Mouse (Mus musculus): ENCODE data around the gene Ube2d3. TPM values are rescaled to one million over a fixed set of nuclear protein-coding genes. Genes with fewer than 3 reads are reported as not detected.

The Ube2d3 gene
- polyA plus RNA-seq, 1 experiment from 2014 or later: 494 TPM

DNA sequence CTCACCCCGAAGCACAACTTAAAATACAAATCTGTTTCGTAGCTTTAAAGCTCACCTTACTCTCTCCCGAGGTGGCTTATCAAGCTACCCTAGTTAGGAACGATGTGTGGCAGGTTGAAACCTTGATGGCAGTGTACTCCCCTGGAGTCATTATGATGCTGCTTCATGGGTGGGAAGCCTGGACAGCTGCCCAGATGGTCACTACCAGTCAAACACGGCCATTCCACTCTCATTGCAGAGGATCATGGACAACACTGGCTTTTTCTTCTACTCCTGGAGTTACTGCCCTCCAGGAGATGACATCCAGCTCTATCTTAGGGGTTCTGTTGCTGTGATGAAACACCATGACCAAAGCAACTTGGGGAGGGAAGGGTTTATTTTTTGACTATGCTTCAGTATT lies 65.2 kb downstream of the Ube2d3 start:
- 88% methylated on average over 5 of the region's 5 CpGs for WGBS
- no peaks in the 10 kb centered on the region for H3K4me1 ChIP-seq
- no peak overlapping the region for H3K9ac ChIP-seq
- no peak overlapping the region for H3K27ac ChIP-seq
- H3K27me3 ChIP-seq (replicated peaks): no peaks in the 10 kb centered on the region
- ATAC-seq (ENCODE audit: low FRiP score, low read depth): no peak
- H3K4me2 ChIP-seq (replicated peaks): no peak overlapping the region
- no peaks in the 10 kb centered on the region for H3K9me3 ChIP-seq
- no peaks in the 10 kb centered on the region for H3K36me3 ChIP-seq
- H3K4me3 ChIP-seq: no peak overlapping the region

DNA sequence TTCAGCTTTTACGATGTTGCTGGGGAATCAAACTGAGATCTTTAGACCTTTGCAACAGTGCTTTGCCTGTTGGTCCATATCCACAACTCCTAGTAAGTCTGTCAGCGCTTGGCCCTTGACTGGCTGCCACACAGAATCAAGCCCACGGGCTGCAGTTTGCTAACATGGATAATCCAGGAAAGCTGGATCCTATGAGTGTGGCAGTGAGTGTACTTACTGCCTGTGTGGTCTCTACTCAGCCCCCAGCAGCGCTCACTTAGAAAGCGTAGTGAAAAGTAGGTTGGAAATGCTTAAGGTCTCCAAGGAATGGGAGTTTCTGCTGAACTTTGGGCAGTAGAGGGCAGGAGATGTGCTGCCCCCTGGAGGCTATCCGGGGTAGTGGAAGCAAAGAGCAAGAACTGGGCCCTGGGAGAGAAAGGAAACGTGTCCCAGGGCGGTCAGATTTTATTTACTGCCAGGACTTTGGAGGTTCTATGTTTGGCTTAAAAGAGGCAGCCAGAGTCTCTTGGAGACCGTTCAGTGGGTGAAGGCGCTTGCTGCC lies 67.5 kb downstream of the Ube2d3 start:
- Histone ChIP-seq H3K4me2 (replicated peaks) (no peak overlapping the region), H3K27me3 (replicated peaks) (no peaks in the 10 kb centered on the region), H3K4me3 (no peak overlapping the region), H3K27ac (no peak overlapping the region), H3K9ac (no peak overlapping the region), H3K36me3 (no peaks in the 10 kb centered on the region), H3K4me1 (no peaks in the 10 kb centered on the region), H3K9me3 (no peaks in the 10 kb centered on the region)
- no peak for ATAC-seq (ENCODE audit: low FRiP score, low read depth)
- 66% methylated on average over 10 of the region's 10 CpGs for WGBS

DNA sequence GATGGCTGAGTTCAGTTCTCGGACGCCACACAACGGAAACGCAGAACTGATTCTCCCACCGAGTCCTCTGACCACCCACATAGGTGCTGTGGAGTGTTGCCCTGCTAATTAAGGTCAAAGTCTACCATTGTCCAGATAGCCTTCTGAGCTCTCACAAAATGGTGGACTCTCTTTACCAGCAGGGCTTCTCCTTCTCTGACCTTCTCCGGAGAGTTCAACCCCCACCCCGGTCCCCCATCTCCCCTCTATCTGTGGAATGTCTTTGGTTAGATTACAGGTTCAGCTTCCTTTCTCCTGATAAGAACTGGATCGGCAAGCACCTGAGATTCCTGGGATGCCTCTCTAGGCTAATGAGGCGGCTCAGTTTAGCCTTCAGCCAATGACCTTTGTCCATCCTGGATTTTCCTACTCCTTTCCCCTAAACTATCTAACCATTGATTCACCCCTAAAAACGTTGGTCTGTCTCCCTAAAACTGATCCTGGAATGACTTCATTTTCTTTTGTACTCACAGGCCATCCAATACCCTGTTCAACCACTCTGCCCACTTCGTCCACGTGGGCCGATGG lies 68.0 kb downstream of the Ube2d3 start:
- 91% methylated on average over 13 of the region's 13 CpGs for WGBS
- Histone ChIP-seq H3K9me3 (no peaks in the 10 kb centered on the region), H3K4me3 (no peak overlapping the region), H3K4me2 (replicated peaks) (no peak overlapping the region), H3K27ac (no peak overlapping the region), H3K36me3 (no peaks in the 10 kb centered on the region), H3K27me3 (replicated peaks) (no peaks in the 10 kb centered on the region), H3K9ac (no peak overlapping the region), H3K4me1 (no peaks in the 10 kb centered on the region)
- no peak for ATAC-seq (ENCODE audit: low FRiP score, low read depth)

DNA sequence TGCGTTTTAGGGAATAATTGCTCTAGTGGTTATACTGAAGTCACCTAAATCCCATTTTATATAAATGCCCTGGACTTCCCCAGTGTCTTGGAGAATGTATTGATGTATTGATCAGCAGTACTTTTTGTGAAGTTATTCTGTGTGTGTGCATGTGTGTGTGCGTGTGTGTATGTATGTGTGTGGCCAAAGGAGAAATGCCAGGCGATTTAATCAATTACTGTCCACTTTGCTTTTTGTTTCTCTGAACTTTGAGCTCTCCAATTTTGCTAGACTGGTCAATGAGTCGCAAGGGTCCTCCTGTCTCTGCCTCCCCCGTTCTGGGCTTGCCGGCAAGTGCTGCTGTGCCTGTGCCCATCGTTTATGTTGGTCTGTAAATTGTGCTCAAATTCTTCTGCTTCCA lies 69.6 kb downstream of the Ube2d3 start:
- Histone ChIP-seq H3K27ac (no peak overlapping the region), H3K4me2 (replicated peaks) (no peak overlapping the region), H3K36me3 (no peaks in the 10 kb centered on the region), H3K4me3 (no peak overlapping the region), H3K27me3 (replicated peaks) (no peaks in the 10 kb centered on the region), H3K9ac (no peak overlapping the region), H3K9me3 (no peaks in the 10 kb centered on the region), H3K4me1 (no peaks in the 10 kb centered on the region)
- 93% methylated on average over 7 of the region's 7 CpGs for WGBS
- no peak for ATAC-seq (ENCODE audit: low FRiP score, low read depth)

DNA sequence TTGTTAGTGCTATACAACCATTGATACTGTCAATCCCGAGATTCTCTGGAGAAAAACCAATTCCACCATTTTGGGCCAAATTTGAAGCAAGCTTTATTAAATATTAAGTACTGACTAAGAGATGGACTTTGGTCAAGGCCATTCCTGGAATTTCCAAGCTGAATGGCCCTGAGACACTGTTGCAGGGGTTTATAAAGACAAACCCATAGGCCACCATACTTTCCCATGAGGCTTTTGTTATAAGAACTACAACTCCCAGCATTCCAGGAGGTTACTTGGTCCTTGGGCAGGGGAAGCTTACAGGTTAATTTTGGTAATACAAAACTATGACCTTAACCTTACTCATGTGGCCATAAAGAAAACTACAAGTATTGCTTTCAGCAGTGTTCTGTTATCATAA lies 70.2 kb downstream of the Ube2d3 start:
- Histone ChIP-seq H3K27me3 (replicated peaks) (no peaks in the 10 kb centered on the region), H3K4me1 (no peaks in the 10 kb centered on the region), H3K27ac (no peak overlapping the region), H3K9me3 (no peaks in the 10 kb centered on the region), H3K9ac (no peak overlapping the region), H3K4me2 (replicated peaks) (no peak overlapping the region), H3K4me3 (no peak overlapping the region), H3K36me3 (no peaks in the 10 kb centered on the region)
- ATAC-seq (ENCODE audit: low FRiP score, low read depth): no peak
- WGBS: 86% methylated on average over 1 of the region's 1 CpGs

DNA sequence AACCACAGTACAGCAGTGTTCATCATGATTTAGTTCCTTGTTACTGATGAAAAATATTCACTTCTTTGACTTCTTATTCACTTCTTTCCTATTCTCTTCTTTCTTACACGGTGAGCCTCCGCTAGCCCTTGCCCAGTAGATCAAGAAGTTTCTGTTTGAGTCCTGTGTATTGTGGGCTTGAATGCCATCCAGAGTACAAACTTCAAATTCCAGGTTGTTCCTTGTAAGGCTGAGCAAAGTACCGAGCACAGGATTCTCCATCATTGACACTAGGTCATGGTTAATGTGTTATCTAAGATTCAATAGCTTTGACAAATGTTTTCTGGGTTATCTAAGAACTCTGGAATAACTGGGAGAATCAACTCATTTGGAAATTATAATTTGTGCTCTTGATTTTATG lies 72.4 kb downstream of the Ube2d3 start:
- H3K9ac ChIP-seq: no peak overlapping the region
- no peak overlapping the region for H3K27ac ChIP-seq
- no peak overlapping the region for H3K4me3 ChIP-seq
- H3K4me1 ChIP-seq: no peaks in the 10 kb centered on the region
- WGBS: 92% methylated on average over 3 of the region's 3 CpGs
- H3K27me3 ChIP-seq (replicated peaks): no peaks in the 10 kb centered on the region
- no peak overlapping the region for H3K4me2 ChIP-seq (replicated peaks)
- H3K36me3 ChIP-seq: no peaks in the 10 kb centered on the region
- H3K9me3 ChIP-seq: no peaks in the 10 kb centered on the region
- no peak for ATAC-seq (ENCODE audit: low FRiP score, low read depth)

DNA sequence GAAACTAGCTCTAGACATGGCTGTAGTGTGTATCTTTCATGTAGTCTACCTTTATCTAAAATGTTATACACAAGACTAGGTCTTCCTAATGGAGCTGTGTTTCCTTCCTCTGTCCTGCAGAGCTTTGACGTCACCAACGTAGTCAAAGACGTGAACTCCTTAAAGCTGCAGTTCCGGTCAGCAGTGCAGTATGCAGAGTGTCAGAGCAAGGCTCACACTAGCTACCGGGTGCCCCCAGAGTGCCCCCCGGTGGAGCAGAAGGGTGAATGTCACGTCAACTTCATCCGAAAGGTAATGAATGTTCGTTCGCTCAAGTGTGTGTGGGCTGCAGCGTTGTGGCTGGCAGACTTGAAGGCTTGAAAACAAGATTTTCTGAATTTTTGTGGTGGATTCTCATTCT lies 73.7 kb downstream of the Ube2d3 start:
- Histone ChIP-seq H3K4me1 (no peaks in the 10 kb centered on the region), H3K9me3 (no peaks in the 10 kb centered on the region), H3K27ac (no peak overlapping the region), H3K4me2 (replicated peaks) (no peak overlapping the region), H3K36me3 (no peaks in the 10 kb centered on the region), H3K4me3 (no peak overlapping the region), H3K27me3 (replicated peaks) (no peaks in the 10 kb centered on the region), H3K9ac (no peak overlapping the region)
- peak; percentile 14; the same call in 1 of the 2 replicates for ATAC-seq (ENCODE audit: low FRiP score, low read depth)
- 53% methylated on average over 11 of the region's 11 CpGs for WGBS

DNA sequence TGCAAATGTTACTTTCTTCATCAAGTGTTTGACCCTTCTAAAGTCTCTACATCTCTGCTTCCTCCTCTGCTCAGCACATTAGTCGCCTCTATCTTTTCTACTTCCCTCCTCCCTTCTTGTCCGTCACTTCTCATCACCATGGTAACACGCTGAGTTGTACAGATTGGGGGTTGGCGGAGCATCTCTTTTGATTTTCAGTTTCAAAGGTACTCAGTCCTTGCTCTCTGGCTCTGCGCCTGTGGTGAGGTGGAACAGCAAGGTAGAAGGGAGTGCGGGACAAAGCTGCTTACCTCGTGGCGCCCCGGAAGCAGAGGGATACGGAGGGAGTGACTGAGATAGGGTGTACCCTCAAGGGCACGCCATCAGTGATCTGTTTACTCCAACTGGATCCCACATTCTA lies 75.3 kb downstream of the Ube2d3 start:
- H3K4me1 ChIP-seq: no peaks in the 10 kb centered on the region
- 0 out of 2 replicates have a peak, but pooled peaks have one; percentile 43 for ATAC-seq (ENCODE audit: low FRiP score, low read depth)
- no peaks in the 10 kb centered on the region for H3K36me3 ChIP-seq
- peak overlapping the region; percentile 12; the same call in 1 of the 2 replicates for H3K4me2 ChIP-seq (replicated peaks)
- no peak overlapping the region for H3K9ac ChIP-seq
- no peak overlapping the region for H3K27ac ChIP-seq
- 52% methylated on average over 11 of the region's 11 CpGs for WGBS
- H3K4me3 ChIP-seq: no peak overlapping the region
- no peaks in the 10 kb centered on the region for H3K9me3 ChIP-seq
- no peaks in the 10 kb centered on the region for H3K27me3 ChIP-seq (replicated peaks)

DNA sequence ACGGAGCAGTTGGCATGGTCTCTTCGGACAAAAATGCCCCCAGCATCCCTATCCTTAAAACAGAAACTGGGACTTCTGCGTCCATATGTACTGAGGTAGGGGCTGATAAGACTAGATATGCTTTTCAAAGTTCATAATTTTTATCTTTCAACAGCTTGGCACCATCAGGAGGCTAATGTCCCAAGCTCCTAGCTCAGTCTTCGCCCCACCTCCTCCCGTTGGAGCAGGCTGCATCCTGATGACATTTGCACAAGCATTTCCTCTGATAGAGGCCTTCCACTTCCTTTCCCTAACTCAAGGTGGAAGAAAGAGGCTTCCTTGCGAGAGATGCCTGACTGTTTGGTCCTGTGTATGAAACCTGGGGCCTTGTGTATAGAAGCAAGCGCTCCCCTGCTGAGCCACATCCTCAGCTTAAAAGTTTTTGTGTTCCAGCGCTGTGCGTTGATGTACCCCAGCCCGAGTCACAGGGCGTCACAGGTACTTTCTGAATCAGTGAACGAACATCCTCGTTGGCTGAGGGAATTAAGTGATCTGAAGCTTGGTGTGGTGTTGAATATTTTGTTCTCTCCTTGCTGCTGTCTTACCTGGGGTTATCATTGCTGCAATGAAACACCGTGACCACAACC lies 76.0 kb downstream of the Ube2d3 start:
- H3K4me2 ChIP-seq (replicated peaks): no peak overlapping the region
- no peak overlapping the region for H3K27ac ChIP-seq
- ATAC-seq (ENCODE audit: low FRiP score, low read depth): no peak
- H3K36me3 ChIP-seq: no peaks in the 10 kb centered on the region
- no peak overlapping the region for H3K9ac ChIP-seq
- WGBS: 82% methylated on average over 14 of the region's 14 CpGs
- no peaks in the 10 kb centered on the region for H3K4me1 ChIP-seq
- no peaks in the 10 kb centered on the region for H3K27me3 ChIP-seq (replicated peaks)
- no peaks in the 10 kb centered on the region for H3K9me3 ChIP-seq
- H3K4me3 ChIP-seq: no peak overlapping the region

DNA sequence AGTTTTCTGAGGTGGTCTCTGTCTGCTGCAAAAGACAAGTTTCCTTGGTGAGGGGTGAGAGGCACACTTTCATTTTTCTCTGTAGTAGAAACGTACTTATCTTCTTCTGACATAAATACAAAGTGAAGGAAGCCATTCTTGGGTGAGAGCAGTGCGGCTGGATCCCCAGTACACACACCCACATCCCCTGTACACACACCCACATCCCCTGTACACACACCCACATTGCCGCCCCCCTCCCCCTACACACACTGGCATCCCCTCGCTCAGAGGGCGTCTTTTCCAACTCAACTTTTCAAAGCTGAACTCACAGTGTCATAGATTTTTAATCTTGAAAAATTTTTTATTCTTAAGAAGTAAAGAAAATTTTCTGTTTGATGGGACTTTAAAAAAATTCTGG lies 77.3 kb downstream of the Ube2d3 start:
- no peaks in the 10 kb centered on the region for H3K9me3 ChIP-seq
- no peaks in the 10 kb centered on the region for H3K27me3 ChIP-seq (replicated peaks)
- no peak for ATAC-seq (ENCODE audit: low FRiP score, low read depth)
- no peak overlapping the region for H3K9ac ChIP-seq
- no peak overlapping the region for H3K4me2 ChIP-seq (replicated peaks)
- 85% methylated on average over 5 of the region's 5 CpGs for WGBS
- no peaks in the 10 kb centered on the region for H3K36me3 ChIP-seq
- no peaks in the 10 kb centered on the region for H3K4me1 ChIP-seq
- no peak overlapping the region for H3K4me3 ChIP-seq
- no peak overlapping the region for H3K27ac ChIP-seq

DNA sequence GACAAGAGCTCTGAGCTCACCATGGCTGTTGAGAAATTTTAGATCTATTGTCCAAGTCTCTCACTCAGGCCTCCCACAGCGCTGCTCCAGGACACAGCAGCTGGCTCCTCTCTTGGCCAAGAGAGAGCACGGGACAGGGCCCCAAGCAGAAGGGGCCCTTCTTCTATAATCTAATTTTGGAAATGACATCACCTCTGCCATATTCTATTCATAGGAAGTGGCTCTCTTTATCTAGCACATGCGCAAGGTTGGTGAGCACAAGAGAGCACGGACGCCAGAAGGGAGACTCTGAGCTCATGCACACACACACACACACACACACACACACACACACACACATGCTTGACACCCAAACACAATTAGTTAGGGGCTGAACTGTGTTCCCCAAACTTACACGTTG lies 78.9 kb downstream of the Ube2d3 start:
- Histone ChIP-seq H3K4me3 (no peak overlapping the region), H3K27ac (no peak overlapping the region), H3K9me3 (no peaks in the 10 kb centered on the region), H3K4me2 (replicated peaks) (no peak overlapping the region), H3K9ac (no peak overlapping the region), H3K36me3 (no peaks in the 10 kb centered on the region), H3K4me1 (no peaks in the 10 kb centered on the region), H3K27me3 (replicated peaks) (no peaks in the 10 kb centered on the region)
- WGBS: 80% methylated on average over 6 of the region's 6 CpGs
- no peak for ATAC-seq (ENCODE audit: low FRiP score, low read depth)

All from neural tube, embryonic 12.5 days (tissue).